Comparison of ENCODE assay signal across 18 mouse cellular contexts in genomic region chr15:62382233-62382632, GRCm38 (mm10).
"Had no signal": no experiment of that assay in that cellular context is flagged by ENCODE, and none has a peak within 500 bp of the region (broad histone marks: within the 10 kb centered on the region; RNA-seq: fewer than 3 reads in every experiment).

No protein-coding gene starts in this region.

- DNase-seq: kidney, adult 11 months; kidney, adult 9 months; kidney, postnatal 25 days; layer of hippocampus, adult 9-11 months; lung, adult 18-20 months; lung, postnatal 10 days; lung, postnatal 36 days; midbrain, embryonic 14.5 days; right cerebral cortex, adult 18-20 months; right cerebral cortex, postnatal 14 days; right cerebral cortex, postnatal 4 days; thymus, postnatal 25 days had no signal

- H3K4me1 ChIP-seq: lung, embryonic 15.5 days; midbrain, embryonic 10.5 days had no signal

- H3K36me3 ChIP-seq: lung, embryonic 15.5 days; midbrain, embryonic 10.5 days had no signal

- H3K4me2 ChIP-seq: liver, embryonic 11.5 days; lung, embryonic 15.5 days had no signal

- H3K27me3 ChIP-seq: lung, embryonic 15.5 days; megakaryocyte, embryonic 14.5 days had no signal

- H3K9me3 ChIP-seq: lung, embryonic 15.5 days had no signal

- H3K27ac ChIP-seq: layer of hippocampus, adult 2 months; liver, embryonic 14.5 days; lung, embryonic 15.5 days; midbrain, embryonic 10.5 days had no signal

- H3K4me3 ChIP-seq: layer of hippocampus, adult 2 months; lung, embryonic 15.5 days; megakaryocyte, embryonic 14.5 days; midbrain, embryonic 10.5 days had no signal

- H3K9ac ChIP-seq: liver, embryonic 14.5 days; lung, embryonic 15.5 days had no signal
